Mouse (Mus musculus): ENCODE measurements around the gene Nrxn3. TPM values are rescaled to one million over a fixed set of nuclear protein-coding genes. Genes with fewer than 3 reads are reported as not detected.

Gene Nrxn3
- polyA plus RNA-seq, 1 experiment from 2014 or later, result 42.5 TPM

- ATAC-seq (ENCODE audit: low FRiP score, low read depth), result no peak
- WGBS, result 58% methylated on average over 8 of the region's 8 CpGs
- H3K27me3 ChIP-seq, result no peaks in the 10 kb centered on the region
Measured at GRCm38 (mm10) chr12:89325864-89326560, 603.3 kb downstream of the Nrxn3 start.

GRCm38 (mm10) chr12:89331474-89332263 lies 609.0 kb downstream of the Nrxn3 start:
- no peaks in the 10 kb centered on the region for H3K4me1 ChIP-seq
- H3K9me3 ChIP-seq, result no peaks in the 10 kb centered on the region
- no peaks in the 10 kb centered on the region for H3K27me3 ChIP-seq
- no peak overlapping the region for H3K9ac ChIP-seq (replicated peaks)
- H3K36me3 ChIP-seq, result no peaks in the 10 kb centered on the region
- 94% methylated on average over 3 of the region's 3 CpGs for WGBS
- H3K27ac ChIP-seq (replicated peaks), result no peak overlapping the region
- H3K4me3 ChIP-seq, result no peak overlapping the region
- no peak for ATAC-seq (ENCODE audit: low FRiP score, low read depth)
- H3K4me2 ChIP-seq (replicated peaks), result no peak overlapping the region

More at GRCm38 (mm10) chr12:89325864-89326560, 603.3 kb downstream of the Nrxn3 start:
- Histone ChIP-seq H3K9me3 (no peaks in the 10 kb centered on the region), H3K27ac (replicated peaks) (no peak overlapping the region), H3K36me3 (no peaks in the 10 kb centered on the region), H3K4me3 (no peak overlapping the region), H3K4me1 (no peaks in the 10 kb centered on the region), H3K4me2 (replicated peaks) (no peak overlapping the region), H3K9ac (replicated peaks) (no peak overlapping the region)

- Histone ChIP-seq H3K4me3 (no peak overlapping the region), H3K27ac (replicated peaks) (no peak overlapping the region), H3K9me3 (no peaks in the 10 kb centered on the region), H3K4me1 (no peaks in the 10 kb centered on the region), H3K27me3 (no peaks in the 10 kb centered on the region), H3K4me2 (replicated peaks) (no peak overlapping the region), H3K36me3 (no peaks in the 10 kb centered on the region), H3K9ac (replicated peaks) (no peak overlapping the region)
- no peak for ATAC-seq (ENCODE audit: low FRiP score, low read depth)
- 89% methylated on average over 5 of the region's 5 CpGs for whole genome bisulfite sequencing
Measured at GRCm38 (mm10) chr12:89333486-89333885, 610.8 kb downstream of the Nrxn3 start.

GRCm38 (mm10) chr12:89364850-89365249 lies 642.2 kb downstream of the Nrxn3 start:
- H3K4me3 ChIP-seq, result no peak overlapping the region
- H3K9me3 ChIP-seq, result no peaks in the 10 kb centered on the region
- H3K9ac ChIP-seq (replicated peaks), result no peak overlapping the region
- no peaks in the 10 kb centered on the region for H3K36me3 ChIP-seq
- no peak overlapping the region for H3K27ac ChIP-seq (replicated peaks)
- 87% methylated on average over 4 of the region's 4 CpGs for WGBS
- ATAC-seq (ENCODE audit: low FRiP score, low read depth), result no peak
- no peak overlapping the region for H3K4me2 ChIP-seq (replicated peaks)
- no peaks in the 10 kb centered on the region for H3K4me1 ChIP-seq
- no peaks in the 10 kb centered on the region for H3K27me3 ChIP-seq

- no peak overlapping the region for H3K27ac ChIP-seq (replicated peaks)
- H3K27me3 ChIP-seq, result no peaks in the 10 kb centered on the region
- H3K4me3 ChIP-seq, result no peak overlapping the region
- H3K9ac ChIP-seq (replicated peaks), result no peak overlapping the region
- H3K4me1 ChIP-seq, result no peaks in the 10 kb centered on the region
- no peaks in the 10 kb centered on the region for H3K36me3 ChIP-seq
- no peak for ATAC-seq (ENCODE audit: low FRiP score, low read depth)
- H3K4me2 ChIP-seq (replicated peaks), result no peak overlapping the region
- WGBS, result 52% methylated on average over 1 of the region's 1 CpGs
- H3K9me3 ChIP-seq, result no peaks in the 10 kb centered on the region
Measured at GRCm38 (mm10) chr12:89369939-89370338, 647.3 kb downstream of the Nrxn3 start.

- Histone ChIP-seq H3K27me3 (no peaks in the 10 kb centered on the region), H3K4me2 (replicated peaks) (no peak overlapping the region), H3K4me3 (no peak overlapping the region), H3K9me3 (no peaks in the 10 kb centered on the region), H3K9ac (replicated peaks) (no peak overlapping the region), H3K27ac (replicated peaks) (no peak overlapping the region), H3K4me1 (no peaks in the 10 kb centered on the region), H3K36me3 (no peaks in the 10 kb centered on the region)
- no peak for ATAC-seq (ENCODE audit: low FRiP score, low read depth)
- 95% methylated on average over 1 of the region's 1 CpGs for whole genome bisulfite sequencing
Measured at GRCm38 (mm10) chr12:89376600-89376999, 653.9 kb downstream of the Nrxn3 start.

- Histone ChIP-seq H3K4me3 (no peak overlapping the region), H3K36me3 (no peaks in the 10 kb centered on the region), H3K27ac (replicated peaks) (0 out of 2 replicates have a peak overlapping the region, but pooled peaks have one; percentile 25), H3K9me3 (no peaks in the 10 kb centered on the region), H3K27me3 (no peaks in the 10 kb centered on the region), H3K4me2 (replicated peaks) (no peak overlapping the region), H3K4me1 (no peaks in the 10 kb centered on the region), H3K9ac (replicated peaks) (no peak overlapping the region)
- 64% methylated on average over 5 of the region's 5 CpGs for WGBS
- ATAC-seq (ENCODE audit: low FRiP score, low read depth), result peak; percentile 16; the same call in 1 of the 2 replicates
Measured at GRCm38 (mm10) chr12:89377051-89377643, 654.5 kb downstream of the Nrxn3 start.

- WGBS, result 89% methylated on average over 2 of the region's 2 CpGs
- no peaks in the 10 kb centered on the region for H3K36me3 ChIP-seq
- no peaks in the 10 kb centered on the region for H3K4me1 ChIP-seq
- H3K4me3 ChIP-seq, result no peak overlapping the region
- no peak overlapping the region for H3K27ac ChIP-seq (replicated peaks)
- H3K27me3 ChIP-seq, result no peaks in the 10 kb centered on the region
- ATAC-seq (ENCODE audit: low FRiP score, low read depth), result no peak
- no peaks in the 10 kb centered on the region for H3K9me3 ChIP-seq
- no peak overlapping the region for H3K4me2 ChIP-seq (replicated peaks)
- H3K9ac ChIP-seq (replicated peaks), result no peak overlapping the region
Measured at GRCm38 (mm10) chr12:89377687-89378086, 655.0 kb downstream of the Nrxn3 start.

DNA sequence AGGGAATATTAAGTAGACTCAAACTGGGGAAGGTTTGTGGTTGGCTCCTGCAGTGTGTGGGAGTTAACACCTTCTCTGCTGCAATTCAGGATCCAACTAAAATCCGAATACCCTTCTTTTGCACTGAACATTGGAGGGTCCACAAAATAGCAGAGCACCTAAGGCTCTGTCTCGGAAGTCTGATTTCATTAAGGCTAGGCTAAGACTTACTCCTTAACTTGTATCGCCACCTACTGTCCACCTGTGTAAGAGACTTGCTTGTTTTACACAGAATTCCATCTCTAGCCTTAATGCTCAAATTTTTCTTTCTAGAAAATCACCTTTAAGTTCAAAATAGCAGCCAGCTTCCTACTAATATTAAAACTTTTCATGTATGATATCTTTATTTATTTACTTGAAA lies 660.6 kb downstream of the Nrxn3 start:
- Histone ChIP-seq H3K4me3 (no peak overlapping the region), H3K9ac (replicated peaks) (no peak overlapping the region), H3K9me3 (no peaks in the 10 kb centered on the region), H3K27ac (replicated peaks) (no peak overlapping the region), H3K4me1 (no peaks in the 10 kb centered on the region), H3K27me3 (no peaks in the 10 kb centered on the region), H3K36me3 (no peaks in the 10 kb centered on the region), H3K4me2 (replicated peaks) (no peak overlapping the region)
- 17% methylated on average over 3 of the region's 3 CpGs for WGBS
- peak; percentile 70; the same call in 1 of the 2 replicates for ATAC-seq (ENCODE audit: low FRiP score, low read depth)

DNA sequence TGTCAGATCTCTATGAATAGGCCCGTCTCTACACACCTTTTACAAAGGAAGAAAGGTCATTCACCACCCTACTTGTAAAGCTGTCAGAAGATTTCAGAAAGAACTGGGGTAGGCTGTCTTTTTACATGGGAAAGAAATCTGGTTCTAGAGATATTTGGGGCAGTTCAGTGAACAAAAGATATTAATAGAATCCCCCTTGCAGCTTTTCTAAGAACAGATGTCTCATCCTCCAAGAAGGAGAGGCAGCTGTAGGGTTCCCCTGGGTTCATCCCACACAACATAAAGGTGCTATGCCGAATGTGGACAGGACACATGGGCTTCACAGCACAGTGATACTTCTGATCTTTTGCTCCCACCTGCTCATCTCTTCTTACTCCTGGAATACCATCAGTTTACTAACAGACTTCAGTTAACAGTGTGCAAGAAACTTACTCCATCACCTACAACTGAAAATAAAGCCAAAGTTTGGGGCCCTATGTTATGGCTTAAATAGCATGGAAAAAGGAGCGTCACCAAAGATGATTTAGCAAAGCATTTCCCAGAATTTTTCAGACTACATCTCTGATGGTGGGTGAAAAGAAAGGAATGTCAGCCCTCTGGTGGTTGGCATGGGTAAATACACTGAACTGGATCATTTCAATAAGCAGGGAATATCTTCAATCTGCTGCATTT lies 672.6 kb downstream of the Nrxn3 start:
- no peaks in the 10 kb centered on the region for H3K27me3 ChIP-seq
- ATAC-seq (ENCODE audit: low FRiP score, low read depth), result peak; percentile 54; the same call in 1 of the 2 replicates
- H3K4me3 ChIP-seq, result no peak overlapping the region
- H3K4me2 ChIP-seq (replicated peaks), result no peak overlapping the region
- 58% methylated on average over 3 of the region's 3 CpGs for WGBS
- H3K9ac ChIP-seq (replicated peaks), result no peak overlapping the region
- no peaks in the 10 kb centered on the region for H3K36me3 ChIP-seq
- no peak overlapping the region for H3K27ac ChIP-seq (replicated peaks)
- no peaks in the 10 kb centered on the region for H3K9me3 ChIP-seq
- no peaks in the 10 kb centered on the region for H3K4me1 ChIP-seq

GRCm38 (mm10) chr12:89436519-89436918 lies 713.8 kb downstream of the Nrxn3 start:
- Histone ChIP-seq H3K27ac (replicated peaks) (no peak overlapping the region), H3K27me3 (no peaks in the 10 kb centered on the region), H3K4me3 (no peak overlapping the region), H3K9me3 (no peaks in the 10 kb centered on the region), H3K4me1 (no peaks in the 10 kb centered on the region), H3K4me2 (replicated peaks) (no peak overlapping the region), H3K36me3 (no peaks in the 10 kb centered on the region), H3K9ac (replicated peaks) (no peak overlapping the region)
- no peak for ATAC-seq (ENCODE audit: low FRiP score, low read depth)

Measured in midbrain, embryonic 12.5 days (tissue).